In genomic region chr9:70202753-70203152, GRCm38 (mm10) we compare ENCODE assay signal across 10 mouse cellular contexts. TPM values are rescaled to one million over a fixed set of nuclear protein-coding genes. Genes with fewer than 3 reads are reported as not detected.
DNase-seq lines count a peak whose midpoint lies in the region; ATAC-seq lines count a peak whose summit lies in the region.
"Had no signal": no experiment of that assay in that cellular context is flagged by ENCODE, and none has a peak within 500 bp of the region (broad histone marks: within the 10 kb centered on the region; RNA-seq: fewer than 3 reads in every experiment).

No protein-coding gene starts in this region.

- peaks cover 4% of the 10 kb centered on the region for H3K4me1 ChIP-seq in midbrain, embryonic 14.5 days (ENCODE audit: control insufficient read depth, insufficient read depth, low read length)
- peaks cover 2% of the 10 kb centered on the region for H3K4me1 ChIP-seq in midbrain, embryonic 16.5 days (ENCODE audit: control insufficient read depth, insufficient read depth, low read length)
- H3K4me1 ChIP-seq: heart, embryonic 15.5 days had no signal

- H3K9ac ChIP-seq in midbrain, embryonic 14.5 days (replicated peaks; ENCODE audit: low read length), result no peak overlapping the region
- H3K9ac ChIP-seq in midbrain, embryonic 16.5 days (ENCODE audit: low read depth, low read length), result no peak overlapping the region
- H3K9ac ChIP-seq: heart, embryonic 15.5 days; neural tube, embryonic 13.5 days had no signal

- no peaks in the 10 kb centered on the region for H3K36me3 ChIP-seq in midbrain, embryonic 14.5 days (ENCODE audit: control insufficient read depth, insufficient read depth, low read length)
- no peaks in the 10 kb centered on the region for H3K36me3 ChIP-seq in midbrain, embryonic 16.5 days (ENCODE audit: control insufficient read depth, insufficient read depth, low read length)
- H3K36me3 ChIP-seq: heart, embryonic 15.5 days; neural tube, embryonic 13.5 days had no signal

- WGBS in midbrain, embryonic 14.5 days, result 73% methylated on average over 5 of the region's 5 CpGs
- WGBS in midbrain, embryonic 16.5 days, result 68% methylated on average over 5 of the region's 5 CpGs

- no peaks in the 10 kb centered on the region for H3K9me3 ChIP-seq in midbrain, embryonic 14.5 days (ENCODE audit: control insufficient read depth, low read length)
- H3K9me3 ChIP-seq in midbrain, embryonic 16.5 days (replicated peaks; ENCODE audit: control insufficient read depth, low read length, poor library complexity, severe bottlenecking), result no peaks in the 10 kb centered on the region
- H3K9me3 ChIP-seq: neural tube, embryonic 13.5 days had no signal

- no peak overlapping the region for H3K27ac ChIP-seq in midbrain, embryonic 14.5 days (replicated peaks; ENCODE audit: low read depth, low read length)
- H3K27ac ChIP-seq in midbrain, embryonic 16.5 days (ENCODE audit: low read length), result no peak overlapping the region
- H3K27ac ChIP-seq: heart, embryonic 15.5 days; neural tube, embryonic 13.5 days had no signal

- ATAC-seq in midbrain, embryonic 14.5 days (ENCODE audit: low FRiP score, low TSS enrichment), result no peak
- ATAC-seq in midbrain, embryonic 16.5 days, result no peak
- no peak for ATAC-seq in frontal cortex, adult (ENCODE audit: low TSS enrichment)

- H3K4me3 ChIP-seq in midbrain, embryonic 14.5 days (replicated peaks; ENCODE audit: low read depth, low read length), result no peak overlapping the region
- H3K4me3 ChIP-seq in midbrain, embryonic 16.5 days (ENCODE audit: low read depth, low read length), result no peak overlapping the region
- H3K4me3 ChIP-seq: heart, embryonic 15.5 days; neural tube, embryonic 13.5 days had no signal

- no peak overlapping the region for H3K4me2 ChIP-seq in midbrain, embryonic 14.5 days (ENCODE audit: low read length)
- H3K4me2 ChIP-seq in midbrain, embryonic 16.5 days (ENCODE audit: low read length), result no peak overlapping the region
- H3K4me2 ChIP-seq: heart, embryonic 15.5 days; neural tube, embryonic 13.5 days had no signal

- peaks cover under 1% of the 10 kb centered on the region; the same call in 1 of the 2 replicates for H3K27me3 ChIP-seq in midbrain, embryonic 14.5 days (ENCODE audit: control insufficient read depth, insufficient read depth, low read length)
- H3K27me3 ChIP-seq in midbrain, embryonic 16.5 days (ENCODE audit: control insufficient read depth, insufficient read depth, low read depth, low read length), result 0 out of 2 replicates have a peak, but pooled peaks cover under 1% of the 10 kb centered on the region
- H3K27me3 ChIP-seq: heart, embryonic 15.5 days had no signal

- DNase-seq in cerebellum, postnatal 25 days, result peak; percentile 13 to 39
- DNase-seq in cerebellum, adult 8-10 months, result no peak
- DNase-seq in midbrain, embryonic 14.5 days, result peak; percentile 19
- DNase-seq in c-Kit-positive CD71-negative TER-119-negative erythroid progenitor cells, embryonic 14.5 days (ENCODE audit: low read depth), result peak; percentile 40
- DNase-seq in kidney, postnatal 25 days, result peak; percentile 58 to 79
- DNase-seq in retina, postnatal 1 day, result peak; percentile 52

RNA-seq across cellular contexts. Expression of gene Myo1e, which starts 4.4 kb away (rescaled TPM):
- polyA plus RNA-seq in midbrain, embryonic 14.5 days (2014; fragmentation: Nextera tagmentation; extraction: Ambion mirVana), result 3.8 and 6.5 TPM in 2 replicates
- polyA plus RNA-seq in midbrain, embryonic 16.5 days (2015; fragmentation: Nextera tagmentation; extraction: Ambion mirVana), result 6.1 and 6.5 TPM in 2 replicates
